Mouse (Mus musculus): ENCODE measurements at regions not wholly inside any gene's neighbourhood (a gene's known extent, or its start where the extent isn't known, plus 50 kb on each side); places are given as distances from the start of the nearest gene placed in this dataset.

GRCm38 (mm10) chr16:39158893-39159292, 266.4 kb downstream of the Igsf11 start:
- 25% methylated on average over 3 of the region's 3 CpGs for WGBS
- H3K4me2 ChIP-seq (replicated peaks), result no peak overlapping the region
- H3K27ac ChIP-seq, result no peak overlapping the region
- ATAC-seq (ENCODE audit: insufficient number of reproducible peaks, insufficient read depth, low FRiP score, low TSS enrichment), result no peak
- no peak overlapping the region for H3K9ac ChIP-seq
- H3K9me3 ChIP-seq, result no peaks in the 10 kb centered on the region
- H3K36me3 ChIP-seq, result no peaks in the 10 kb centered on the region
- no peak overlapping the region for H3K4me3 ChIP-seq
- H3K4me1 ChIP-seq, result no peaks in the 10 kb centered on the region
- no peaks in the 10 kb centered on the region for H3K27me3 ChIP-seq

GRCm38 (mm10) chr16:39159725-39160124, 267.3 kb downstream of the Igsf11 start:
- no peak overlapping the region for H3K4me2 ChIP-seq (replicated peaks)
- H3K9ac ChIP-seq, result no peak overlapping the region
- no peaks in the 10 kb centered on the region for H3K36me3 ChIP-seq
- 80% methylated on average over 7 of the region's 7 CpGs for WGBS
- no peaks in the 10 kb centered on the region for H3K9me3 ChIP-seq
- ATAC-seq (ENCODE audit: insufficient number of reproducible peaks, insufficient read depth, low FRiP score, low TSS enrichment), result no peak
- H3K27me3 ChIP-seq, result no peaks in the 10 kb centered on the region
- H3K27ac ChIP-seq, result no peak overlapping the region
- no peak overlapping the region for H3K4me3 ChIP-seq
- no peaks in the 10 kb centered on the region for H3K4me1 ChIP-seq

- 31% methylated on average over 1 of the region's 1 CpGs for WGBS
- Histone ChIP-seq H3K4me1 (no peaks in the 10 kb centered on the region), H3K27me3 (no peaks in the 10 kb centered on the region), H3K4me2 (replicated peaks) (no peak overlapping the region), H3K36me3 (no peaks in the 10 kb centered on the region), H3K9ac (no peak overlapping the region), H3K4me3 (no peak overlapping the region), H3K9me3 (no peaks in the 10 kb centered on the region), H3K27ac (no peak overlapping the region)
- ATAC-seq (ENCODE audit: insufficient number of reproducible peaks, insufficient read depth, low FRiP score, low TSS enrichment), result no peak
Observed at GRCm38 (mm10) chr16:39162684-39163083, 270.2 kb downstream of the Igsf11 start.

- no peak for ATAC-seq (ENCODE audit: insufficient number of reproducible peaks, insufficient read depth, low FRiP score, low TSS enrichment)
- WGBS, result 82% methylated on average over 4 of the region's 4 CpGs
- H3K4me2 ChIP-seq (replicated peaks), result no peak overlapping the region
- H3K9me3 ChIP-seq, result no peaks in the 10 kb centered on the region
- H3K4me3 ChIP-seq, result no peak overlapping the region
- no peaks in the 10 kb centered on the region for H3K27me3 ChIP-seq
- no peaks in the 10 kb centered on the region for H3K36me3 ChIP-seq
- H3K4me1 ChIP-seq, result no peaks in the 10 kb centered on the region
- H3K9ac ChIP-seq, result no peak overlapping the region
- no peak overlapping the region for H3K27ac ChIP-seq
Observed at GRCm38 (mm10) chr16:39191861-39192260, 299.4 kb downstream of the Igsf11 start.

GRCm38 (mm10) chr16:39195431-39195830, 303.0 kb downstream of the Igsf11 start:
- no peak overlapping the region for H3K4me3 ChIP-seq
- no peak for ATAC-seq (ENCODE audit: insufficient number of reproducible peaks, insufficient read depth, low FRiP score, low TSS enrichment)
- H3K4me1 ChIP-seq, result no peaks in the 10 kb centered on the region
- no peaks in the 10 kb centered on the region for H3K27me3 ChIP-seq
- 90% methylated on average over 1 of the region's 1 CpGs for WGBS
- H3K9ac ChIP-seq, result no peak overlapping the region
- no peaks in the 10 kb centered on the region for H3K9me3 ChIP-seq
- H3K27ac ChIP-seq, result no peak overlapping the region
- H3K36me3 ChIP-seq, result no peaks in the 10 kb centered on the region
- H3K4me2 ChIP-seq (replicated peaks), result no peak overlapping the region

- no peak for ATAC-seq (ENCODE audit: insufficient number of reproducible peaks, insufficient read depth, low FRiP score, low TSS enrichment)
- H3K27ac ChIP-seq, result no peak overlapping the region
- no peaks in the 10 kb centered on the region for H3K36me3 ChIP-seq
- H3K27me3 ChIP-seq, result no peaks in the 10 kb centered on the region
- H3K4me3 ChIP-seq, result no peak overlapping the region
- H3K4me2 ChIP-seq (replicated peaks), result no peak overlapping the region
- 61% methylated on average over 2 of the region's 2 CpGs for WGBS
- H3K9ac ChIP-seq, result no peak overlapping the region
- H3K4me1 ChIP-seq, result no peaks in the 10 kb centered on the region
- no peaks in the 10 kb centered on the region for H3K9me3 ChIP-seq
Observed at GRCm38 (mm10) chr16:39196896-39197295, 304.4 kb downstream of the Igsf11 start.

GRCm38 (mm10) chr16:39223551-39223950, 331.1 kb downstream of the Igsf11 start:
- Histone ChIP-seq H3K9me3 (no peaks in the 10 kb centered on the region), H3K4me1 (no peaks in the 10 kb centered on the region), H3K36me3 (no peaks in the 10 kb centered on the region), H3K9ac (no peak overlapping the region), H3K27me3 (no peaks in the 10 kb centered on the region), H3K4me2 (replicated peaks) (no peak overlapping the region), H3K4me3 (no peak overlapping the region), H3K27ac (no peak overlapping the region)
- WGBS, result 77% methylated on average over 8 of the region's 8 CpGs
- no peak for ATAC-seq (ENCODE audit: insufficient number of reproducible peaks, insufficient read depth, low FRiP score, low TSS enrichment)

- H3K9ac ChIP-seq, result no peak overlapping the region
- no peak for ATAC-seq (ENCODE audit: insufficient number of reproducible peaks, insufficient read depth, low FRiP score, low TSS enrichment)
- H3K4me2 ChIP-seq (replicated peaks), result no peak overlapping the region
- H3K36me3 ChIP-seq, result no peaks in the 10 kb centered on the region
- no peak overlapping the region for H3K4me3 ChIP-seq
- 81% methylated on average over 7 of the region's 7 CpGs for WGBS
- no peaks in the 10 kb centered on the region for H3K27me3 ChIP-seq
- H3K9me3 ChIP-seq, result no peaks in the 10 kb centered on the region
- H3K27ac ChIP-seq, result no peak overlapping the region
- H3K4me1 ChIP-seq, result no peaks in the 10 kb centered on the region
Observed at GRCm38 (mm10) chr16:39229501-39229900, 337.0 kb downstream of the Igsf11 start.

- WGBS, result 30% methylated on average over 3 of the region's 3 CpGs
- H3K9me3 ChIP-seq, result no peaks in the 10 kb centered on the region
- no peaks in the 10 kb centered on the region for H3K27me3 ChIP-seq
- ATAC-seq (ENCODE audit: insufficient number of reproducible peaks, insufficient read depth, low FRiP score, low TSS enrichment), result no peak
- no peak overlapping the region for H3K4me2 ChIP-seq (replicated peaks)
- no peak overlapping the region for H3K4me3 ChIP-seq
- H3K4me1 ChIP-seq, result no peaks in the 10 kb centered on the region
- H3K27ac ChIP-seq, result no peak overlapping the region
- H3K9ac ChIP-seq, result no peak overlapping the region
- no peaks in the 10 kb centered on the region for H3K36me3 ChIP-seq
Observed at GRCm38 (mm10) chr16:39230439-39230838, 338.0 kb downstream of the Igsf11 start.

GRCm38 (mm10) chr16:39234290-39234689, 341.8 kb downstream of the Igsf11 start:
- H3K9me3 ChIP-seq, result no peaks in the 10 kb centered on the region
- no peaks in the 10 kb centered on the region for H3K27me3 ChIP-seq
- no peak overlapping the region for H3K27ac ChIP-seq
- no peaks in the 10 kb centered on the region for H3K4me1 ChIP-seq
- no peak overlapping the region for H3K4me3 ChIP-seq
- H3K36me3 ChIP-seq, result no peaks in the 10 kb centered on the region
- WGBS, result 90% methylated on average over 2 of the region's 2 CpGs
- H3K9ac ChIP-seq, result no peak overlapping the region
- no peak for ATAC-seq (ENCODE audit: insufficient number of reproducible peaks, insufficient read depth, low FRiP score, low TSS enrichment)
- H3K4me2 ChIP-seq (replicated peaks), result no peak overlapping the region

GRCm38 (mm10) chr16:39273490-39273889, 381.0 kb downstream of the Igsf11 start:
- Histone ChIP-seq H3K4me3 (no peak overlapping the region), H3K27ac (no peak overlapping the region), H3K27me3 (no peaks in the 10 kb centered on the region), H3K9ac (no peak overlapping the region), H3K9me3 (no peaks in the 10 kb centered on the region), H3K4me2 (replicated peaks) (no peak overlapping the region), H3K4me1 (no peaks in the 10 kb centered on the region), H3K36me3 (no peaks in the 10 kb centered on the region)
- no peak for ATAC-seq (ENCODE audit: insufficient number of reproducible peaks, insufficient read depth, low FRiP score, low TSS enrichment)
- WGBS, result 91% methylated on average over 2 of the region's 2 CpGs

GRCm38 (mm10) chr16:39284484-39284883, 392.0 kb downstream of the Igsf11 start:
- Histone ChIP-seq H3K4me3 (no peak overlapping the region), H3K27ac (no peak overlapping the region), H3K4me2 (replicated peaks) (no peak overlapping the region), H3K36me3 (no peaks in the 10 kb centered on the region), H3K9me3 (no peaks in the 10 kb centered on the region), H3K4me1 (no peaks in the 10 kb centered on the region), H3K9ac (no peak overlapping the region), H3K27me3 (no peaks in the 10 kb centered on the region)
- ATAC-seq (ENCODE audit: insufficient number of reproducible peaks, insufficient read depth, low FRiP score, low TSS enrichment), result no peak
- WGBS, result 47% methylated on average over 2 of the region's 2 CpGs
